Mouse (Mus musculus) layer of hippocampus, adult 9-10 months (tissue): Measurements from ENCODE around the gene Klhl22.
"Not testable (repeated sequence)": the region's sequence is repeated elsewhere in the genome, so short reads cannot be mapped to it uniquely, and the experiment has no call there.

ENCODE experiments used
- DNase-seq: peaks from one replicate; pipeline ENCODE4 v3.0.0; 2022; ENCODE audit warnings: low spot score

The Klhl22 gene

DNA sequence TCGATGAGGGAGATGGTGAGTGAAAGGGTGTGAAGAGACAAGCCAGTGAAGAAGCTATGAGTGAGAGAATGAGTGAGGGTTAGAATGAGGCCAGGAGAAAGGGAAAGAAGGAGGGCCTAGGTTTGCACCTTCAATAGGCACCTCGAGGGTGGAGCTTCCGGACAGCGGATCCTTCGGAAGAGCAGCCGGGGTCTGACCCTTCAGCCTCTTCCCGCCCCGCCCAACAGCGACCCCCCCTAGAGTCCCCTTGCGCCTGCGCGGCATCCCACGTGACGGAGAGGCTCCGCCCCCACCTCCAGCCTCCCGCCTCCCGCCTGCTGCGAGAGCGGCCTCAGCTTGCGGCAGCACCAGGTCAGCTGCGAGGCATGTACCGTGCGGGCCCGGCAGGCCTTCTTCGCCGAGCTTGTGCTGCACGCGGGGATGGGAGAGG, at the start of gene Klhl22:
Klhl22 (plus strand) TSS at position 275 of the 430 bp plus-strand sequence.
- peak; percentile 56 for DNase-seq

GRCm38 (mm10) chr16:17717791-17718190, 41.6 kb upstream of the Klhl22 start:
- no peak for DNase-seq

- no peak for DNase-seq
These were observed 38.2 kb upstream of the Klhl22 start for GRCm38 (mm10) chr16:17721114-17721808.

DNA sequence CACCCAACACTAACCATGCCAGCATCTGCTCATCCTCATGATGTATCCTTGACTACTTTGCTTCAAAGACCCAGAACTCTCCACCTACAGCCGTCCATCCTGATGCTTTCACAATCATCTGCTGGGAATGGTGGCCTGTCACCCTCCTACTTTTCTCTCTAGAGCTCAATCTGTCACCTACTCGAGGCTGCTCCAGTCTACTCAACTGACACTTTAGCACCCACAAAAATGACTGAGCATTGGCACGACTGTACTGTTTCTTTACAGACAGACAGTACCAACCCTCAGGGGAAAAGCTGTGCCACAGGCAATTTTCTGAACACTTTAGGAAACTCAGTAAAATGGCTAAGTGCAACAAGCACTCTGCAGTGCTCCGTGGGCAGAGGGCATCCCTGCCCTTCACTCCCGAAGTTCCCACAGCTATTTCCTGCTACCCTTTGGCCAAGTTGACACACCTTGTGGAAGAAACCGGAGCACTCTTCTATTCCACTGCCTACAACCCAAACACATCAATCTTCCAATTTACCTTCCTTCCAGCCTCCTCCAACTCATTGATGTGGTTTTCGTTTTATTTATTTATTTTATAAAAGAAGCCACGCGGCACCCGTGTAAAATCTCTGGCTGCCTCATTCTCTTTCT, 37.5 kb upstream of the Klhl22 start:
- DNase-seq, result no peak

GRCm38 (mm10) chr16:17722461-17723324, 36.7 kb upstream of the Klhl22 start:
- peak; percentile 68 for DNase-seq

DNA sequence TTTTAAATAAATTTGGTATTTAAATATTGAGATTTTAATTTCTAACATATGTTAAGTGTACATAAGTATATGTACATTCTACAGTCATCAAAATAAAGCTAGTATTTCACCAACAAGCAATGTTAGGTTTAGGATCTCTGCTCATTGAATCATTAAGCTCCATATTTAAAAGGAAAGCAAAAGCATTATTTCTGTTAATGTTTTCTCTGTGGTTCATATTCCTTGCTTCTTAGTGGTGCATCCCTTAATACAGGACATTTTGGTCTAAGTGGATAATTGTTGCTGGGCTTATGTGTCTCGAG, 36.1 kb upstream of the Klhl22 start:
- no peak for DNase-seq

DNA sequence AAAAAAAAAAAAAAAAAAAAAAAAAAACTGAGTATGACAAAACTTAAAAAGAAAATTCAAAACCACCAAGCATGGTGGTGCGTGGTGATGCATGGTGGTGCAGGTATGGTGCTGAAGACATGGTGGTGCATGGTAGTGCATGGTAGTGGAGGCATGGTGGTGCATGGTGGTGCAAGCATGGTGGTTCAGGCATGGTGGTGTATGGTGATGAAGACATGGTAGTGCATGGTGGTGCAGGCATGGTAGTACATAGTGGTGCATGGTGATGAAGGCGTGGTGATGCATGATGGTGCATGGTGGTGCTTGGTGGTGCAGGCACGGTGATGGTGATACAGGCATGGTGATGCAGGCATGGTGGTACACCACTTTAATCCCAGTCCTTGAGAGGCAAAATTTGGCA, 35.0 kb upstream of the Klhl22 start:
- no peak for DNase-seq

- no peak for DNase-seq
These were observed 32.1 kb upstream of the Klhl22 start for GRCm38 (mm10) chr16:17727179-17727861.

GRCm38 (mm10) chr16:17729974-17730373, 29.4 kb upstream of the Klhl22 start:
- DNase-seq, result no peak

DNA sequence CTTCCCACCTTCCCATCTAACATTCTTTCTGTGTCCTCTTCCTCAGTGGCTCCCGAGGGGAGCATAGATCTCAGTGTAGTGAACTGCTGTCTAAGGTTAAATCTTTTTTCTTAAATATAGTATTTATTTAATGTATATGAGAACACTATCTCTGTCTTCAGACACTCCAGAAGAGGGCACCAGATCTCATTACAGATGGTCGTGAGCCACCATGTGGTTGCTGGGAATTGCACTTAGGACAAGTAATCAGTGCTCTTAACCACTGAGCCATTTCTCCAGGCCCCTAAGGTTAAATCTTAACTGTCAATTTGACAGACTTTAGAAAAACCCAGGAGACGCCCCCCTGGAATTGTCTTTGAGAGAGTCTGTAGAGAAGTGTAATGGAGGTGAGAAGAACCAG, 27.4 kb upstream of the Klhl22 start:
- no peak for DNase-seq

GRCm38 (mm10) chr16:17732431-17732830, 27.0 kb upstream of the Klhl22 start:
- DNase-seq, result no peak

DNA sequence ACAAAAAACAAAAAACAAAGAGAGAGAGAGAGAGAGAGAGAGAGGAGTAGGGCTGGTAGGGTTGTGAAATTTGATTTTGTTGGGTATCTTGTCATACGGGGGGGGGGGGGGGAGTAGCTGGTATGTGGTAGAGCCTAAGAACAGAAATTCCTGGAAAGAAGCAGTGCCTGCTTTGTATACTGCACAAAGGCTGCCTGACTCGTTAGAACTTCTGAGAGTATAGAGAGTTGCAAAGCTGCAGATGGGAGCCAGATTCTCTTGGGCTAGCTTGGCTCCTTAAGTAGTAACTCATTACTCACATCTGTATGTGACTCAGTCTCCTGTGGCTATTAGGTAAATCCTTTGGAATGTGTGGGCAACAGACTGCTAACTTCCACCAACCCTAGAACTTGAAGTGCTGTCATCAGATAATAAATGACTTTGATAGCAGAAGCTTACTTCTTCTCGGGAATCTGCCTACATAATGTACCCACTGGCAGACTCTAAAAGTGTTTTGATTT, 26.5 kb upstream of the Klhl22 start, which contains the start of gene Med15:
Med15 (minus strand) TSS at position 51 of the 500 bp plus-strand sequence.
- DNase-seq, result no peak

DNA sequence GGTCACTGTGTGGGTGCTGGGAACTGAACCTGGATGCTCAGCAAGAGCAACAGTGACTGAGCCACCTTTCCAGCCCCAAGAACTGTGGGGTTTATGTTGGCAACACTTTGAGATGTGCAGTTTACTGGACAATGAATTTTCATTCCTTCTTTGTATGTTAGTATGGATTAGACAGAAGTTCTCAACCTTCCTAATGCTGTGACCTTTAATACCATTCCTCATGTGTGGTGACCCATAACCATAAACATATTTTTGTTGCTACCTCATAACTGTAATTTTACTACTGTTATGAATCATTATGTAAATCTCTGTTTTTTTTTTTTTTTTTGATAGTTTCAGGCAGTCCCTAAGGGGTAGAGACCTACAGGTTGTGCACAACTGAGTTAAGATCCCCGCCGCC, 25.8 kb upstream of the Klhl22 start:
- DNase-seq, result no peak

- not testable (repeated sequence) for DNase-seq
These were observed 24.5 kb upstream of the Klhl22 start for GRCm38 (mm10) chr16:17734872-17735271.

- no peak for DNase-seq
These were observed 23.3 kb upstream of the Klhl22 start for GRCm38 (mm10) chr16:17736156-17736555.

- no peak for DNase-seq
These were observed 19.3 kb upstream of the Klhl22 start for GRCm38 (mm10) chr16:17740080-17740479.

DNA sequence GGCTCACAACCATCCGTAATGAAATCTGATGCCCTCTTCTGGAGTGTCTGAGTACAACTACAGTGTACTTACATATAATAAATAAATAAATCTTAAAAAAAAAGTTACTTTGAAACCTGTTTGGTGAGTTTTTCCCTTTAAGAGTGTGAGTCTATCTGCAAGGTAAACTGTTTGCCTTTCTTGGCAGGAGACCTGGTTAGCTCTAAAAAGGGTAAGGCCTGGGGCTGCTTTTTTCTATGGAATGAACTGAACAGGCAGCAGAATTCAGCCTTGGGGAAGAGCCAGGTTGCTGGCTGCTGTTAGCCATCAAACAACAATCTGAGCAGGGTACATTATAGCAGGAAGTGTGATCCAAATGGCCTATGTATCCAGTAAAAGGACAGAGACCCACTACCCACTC, 16.6 kb upstream of the Klhl22 start:
- DNase-seq, result no peak

GRCm38 (mm10) chr16:17743279-17743678, 16.1 kb upstream of the Klhl22 start:
- DNase-seq, result no peak

- no peak for DNase-seq
These were observed 14.9 kb upstream of the Klhl22 start for GRCm38 (mm10) chr16:17744536-17744935.

- DNase-seq, result no peak
These were observed 14.4 kb upstream of the Klhl22 start for GRCm38 (mm10) chr16:17745067-17745466.

GRCm38 (mm10) chr16:17753001-17753400, 6.4 kb upstream of the Klhl22 start:
- DNase-seq, result no peak

DNA sequence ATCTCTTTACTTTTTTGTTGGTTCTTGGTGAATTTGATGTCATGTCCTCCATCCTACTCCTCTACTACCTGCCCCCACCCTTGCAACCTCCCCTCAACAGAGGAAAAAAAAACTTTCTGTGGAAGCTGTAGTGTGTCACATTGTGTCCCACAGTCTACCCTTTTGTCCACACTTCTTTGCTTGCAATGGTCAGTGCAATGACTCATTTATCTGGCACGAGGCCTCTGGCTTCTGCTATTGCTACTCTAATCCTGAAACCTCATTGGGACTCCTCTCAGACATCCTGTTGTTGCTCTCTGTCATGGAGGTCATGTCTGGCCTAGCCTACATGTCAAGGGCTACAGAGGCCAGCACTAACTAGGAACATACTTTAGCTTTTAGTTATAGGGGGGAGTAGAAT, 5.7 kb upstream of the Klhl22 start:
- no peak for DNase-seq
